Mouse (Mus musculus): ENCODE measurements around the gene Prim2. TPM values are rescaled to one million over a fixed set of nuclear protein-coding genes. Genes with fewer than 3 reads are reported as not detected.

Prim2 gene
- total RNA-seq, 2 experiments from 2014 or later: 1.8 to 2.7 TPM

- intact Hi-C loops (cut with DNase I; ENCODE audit: low total_unique reads): no loop called here
- no peak for DNase-seq
These were observed 222.4 kb downstream of the Prim2 start for GRCm38 (mm10) chr1:33447179-33447578.

GRCm38 (mm10) chr1:33436167-33436566 is 233.4 kb downstream of the Prim2 start:
- intact Hi-C loops (cut with DNase I; ENCODE audit: low total_unique reads): no loop called here
- DNase-seq: no peak

Other genes with a start within 250 kb of the Prim2 start
- gene Rab23, start 50.1 kb upstream of the Prim2 start, total RNA-seq (2021): 1 to 10 TPM; 6.5 to 7.0 TPM
- gene Bag2, start 88.0 kb upstream of the Prim2 start, total RNA-seq (2021): 10 to 100 TPM; 16.6 to 24.6 TPM
- 10 to 100 TPM; 14.1 TPM for gene Zfp451, start 144.8 kb upstream of the Prim2 start, total RNA-seq (2021)
- 1 to 10 TPM in 1 of 2 experiments, under 1 TPM in 1; 0.60 to 1.1 TPM for gene Bend6, start 238.0 kb upstream of the Prim2 start, total RNA-seq (2021)
- gene Dst, start 238.4 kb upstream of the Prim2 start, total RNA-seq (2021): 100 to 1,000 TPM; 121 to 150 TPM